Mouse (Mus musculus) urinary bladder, postnatal 4 days (tissue): ENCODE measurements at regions not wholly inside any gene's neighbourhood (a gene's known extent, or its start where the extent isn't known, plus 50 kb on each side); places are given as distances from the start of the nearest gene placed in this dataset.
"Not testable (repeated sequence)": the region's sequence is repeated elsewhere in the genome, so short reads cannot be mapped to it uniquely, and the experiment has no call there.

Source experiments
- DNase-seq, 2 experiments: peaks; one replicate each; pipeline ENCODE4 v3.0.0; 2021 to 2022; ENCODE audit warnings: low spot score in 2 of 2

DNA sequence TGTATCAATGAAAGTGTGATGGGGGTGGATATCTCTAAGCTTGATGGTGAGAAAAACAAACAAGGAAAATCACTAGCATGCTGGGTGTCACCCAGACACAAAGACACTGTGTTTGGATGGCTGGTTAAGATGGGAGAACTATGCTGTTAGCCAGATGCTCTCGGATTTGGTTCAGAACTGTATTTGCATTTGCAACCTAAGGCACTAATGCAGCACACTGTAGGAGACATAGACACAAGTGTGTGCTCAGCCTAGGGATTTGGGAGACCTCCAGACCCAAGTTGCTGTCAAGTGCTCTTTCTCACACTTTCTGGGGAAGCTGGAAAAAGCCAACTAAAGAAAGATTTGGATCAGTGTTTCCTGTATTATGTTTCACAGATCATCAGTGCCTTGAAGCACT, 173.1 kb upstream of the Prkcq start:
- DNase-seq, result no peak

DNA sequence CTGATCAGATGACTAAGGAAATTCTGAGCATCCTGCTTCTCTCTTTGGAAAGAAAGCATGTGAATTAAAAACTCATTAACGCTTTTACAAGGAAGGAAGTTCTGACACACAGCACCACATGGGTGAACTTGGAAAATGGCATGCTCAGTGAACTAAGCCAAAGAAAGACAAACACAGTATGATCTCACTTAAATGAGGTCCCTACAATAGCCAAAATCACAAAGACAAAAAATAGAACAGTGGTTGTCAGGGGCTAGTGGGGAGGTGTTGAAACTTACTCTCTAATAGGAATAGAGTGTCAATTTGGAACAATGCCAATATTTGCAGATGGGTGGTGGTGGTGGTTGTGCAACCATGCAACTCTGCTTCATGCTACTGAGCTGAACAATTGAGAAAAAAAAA, 172.7 kb upstream of the Prkcq start:
- DNase-seq, result no peak

DNA sequence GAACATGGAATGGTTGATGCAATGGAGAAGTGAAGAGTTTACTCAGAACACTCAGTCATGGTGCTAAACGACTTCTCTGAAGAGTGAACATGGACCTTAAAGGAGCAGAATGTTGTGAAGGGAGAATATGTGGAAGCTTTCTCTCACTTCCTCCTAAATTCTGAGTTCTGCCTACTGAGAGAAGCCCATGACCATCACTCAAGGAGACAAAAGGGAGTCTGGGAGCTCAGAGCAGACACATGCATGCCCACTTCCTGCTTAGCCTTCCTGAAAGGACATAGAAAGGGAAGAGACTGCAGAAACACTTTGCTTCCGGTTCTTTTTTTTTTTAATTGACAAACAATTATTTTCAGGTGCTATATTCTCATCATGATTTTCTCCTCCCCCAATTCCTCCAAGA, 166.1 kb upstream of the Prkcq start:
- no peak for DNase-seq

DNA sequence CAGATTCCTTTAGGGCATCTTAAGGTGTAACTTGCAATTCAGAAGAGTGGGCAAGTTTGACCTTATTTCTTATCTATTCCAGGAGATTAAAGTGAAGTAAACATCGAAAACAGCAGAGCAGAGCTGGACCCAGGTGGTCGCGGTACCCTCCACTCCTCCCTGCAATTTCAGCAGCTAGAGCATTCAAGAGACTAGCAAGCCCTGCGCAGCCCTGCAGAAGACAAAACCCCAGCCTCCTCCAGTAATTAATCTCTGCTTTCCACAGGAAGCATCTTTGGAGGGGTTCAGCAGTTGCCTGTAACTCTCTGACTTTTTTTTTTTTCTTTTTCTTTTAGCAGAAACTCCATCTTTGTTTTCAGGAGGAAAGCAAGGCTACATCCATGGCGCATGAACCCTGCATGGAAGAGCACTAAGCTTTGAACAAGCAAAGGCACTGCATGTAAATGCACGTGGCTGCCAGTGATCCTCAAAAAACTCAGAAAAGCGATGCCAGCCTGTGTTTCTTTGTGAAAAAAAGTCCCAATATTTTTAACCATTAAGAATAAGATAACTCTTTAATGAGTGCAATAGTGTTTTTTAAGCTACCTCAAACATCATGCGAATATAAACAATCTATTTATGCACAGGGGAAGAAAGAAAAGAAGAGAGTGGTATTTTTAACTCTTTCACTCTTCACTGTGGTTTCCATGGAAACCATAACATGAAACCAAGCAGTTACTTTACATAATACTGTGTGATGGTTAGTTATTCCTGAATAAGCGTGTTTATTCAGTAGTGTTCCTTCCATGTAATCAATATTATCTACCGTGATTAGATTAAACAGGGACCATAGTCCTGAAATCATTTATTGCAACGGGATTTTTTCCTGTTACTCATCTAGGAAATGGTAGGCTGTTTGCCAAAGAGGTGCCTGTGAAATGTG, 160.6 kb upstream of the Prkcq start:
- DNase-seq, result no peak

DNA sequence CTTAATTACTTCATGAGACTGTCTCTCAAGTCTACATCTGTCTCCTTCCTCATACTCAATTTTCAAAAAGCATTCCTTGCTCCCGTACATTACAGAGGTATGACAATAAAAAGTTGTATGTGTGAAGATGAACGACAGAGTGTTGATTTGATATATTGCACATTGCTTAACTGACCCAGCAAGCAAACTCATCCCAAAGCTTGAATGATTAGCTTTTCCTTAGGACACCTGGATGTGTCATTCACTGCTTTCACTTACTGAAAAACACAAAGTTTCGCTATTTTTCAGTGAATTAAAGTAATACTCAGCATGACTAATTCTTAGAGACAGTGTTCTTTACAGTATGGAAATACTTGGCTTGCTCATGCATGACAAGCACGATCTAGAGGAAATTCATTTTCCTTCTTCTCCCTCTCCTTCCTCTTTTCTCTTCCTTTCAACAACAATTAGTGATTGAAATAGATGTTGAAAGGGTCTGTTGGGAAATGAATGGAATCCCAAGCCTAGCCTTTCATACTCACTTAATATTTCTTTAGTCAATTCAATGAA, 159.5 kb upstream of the Prkcq start:
- no peak for DNase-seq

DNA sequence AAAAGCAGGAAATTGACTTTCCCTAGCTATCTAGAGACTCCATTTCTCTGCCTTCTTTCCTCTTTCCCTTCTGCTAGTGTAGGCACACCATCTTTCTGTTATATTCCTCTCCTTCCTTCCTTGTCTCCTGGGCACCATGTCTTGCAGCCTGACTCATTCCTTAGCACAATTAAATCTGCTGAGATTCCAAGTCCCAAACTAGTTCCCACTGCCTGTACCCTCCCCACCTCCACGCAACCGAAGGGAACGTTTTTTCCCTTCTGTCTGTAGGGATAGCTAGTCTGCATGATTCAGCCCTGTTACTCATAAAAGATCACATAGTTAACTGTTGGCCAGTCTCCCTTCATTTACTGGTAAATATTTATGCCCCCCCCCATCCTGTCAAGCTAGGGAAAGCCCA, 158.8 kb upstream of the Prkcq start:
- DNase-seq, result no peak

DNA sequence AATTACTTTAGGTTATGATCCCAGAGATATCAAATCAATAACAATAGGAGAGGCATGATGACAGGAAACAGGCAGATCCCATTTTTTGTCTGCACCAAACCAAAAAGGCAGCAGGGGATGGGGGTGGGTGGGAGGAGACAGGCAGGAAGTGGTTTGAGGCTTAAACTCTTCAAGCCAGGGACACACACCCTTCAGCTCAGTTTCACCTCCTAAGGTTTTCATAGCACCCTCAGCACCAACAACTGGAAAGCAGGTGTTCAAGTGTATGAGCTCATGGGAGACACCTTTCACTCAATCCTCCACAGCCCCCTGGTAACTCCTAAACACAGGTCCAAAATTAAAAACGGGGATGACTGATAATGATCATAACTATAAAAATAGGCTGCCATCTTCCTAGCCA, 155.5 kb upstream of the Prkcq start:
- no peak for DNase-seq

DNA sequence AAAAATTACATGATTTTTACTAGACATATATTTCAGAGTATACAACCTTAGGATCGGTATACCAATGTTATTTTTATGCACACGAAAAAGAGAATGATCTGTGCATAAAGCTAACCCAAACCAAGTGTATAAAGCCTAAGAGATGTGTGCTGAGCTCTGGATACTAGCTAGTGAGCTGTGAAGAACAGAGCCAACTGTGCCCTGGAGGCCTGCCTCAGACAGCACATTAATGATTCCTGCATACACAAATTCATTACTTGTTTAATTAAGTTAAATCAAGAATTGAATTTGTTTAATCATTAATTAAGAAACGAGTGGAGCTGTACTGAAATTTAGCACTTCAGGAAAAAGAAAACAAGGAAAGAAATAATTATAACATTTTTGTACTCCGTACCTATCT, 139.0 kb upstream of the Prkcq start:
- DNase-seq, result no peak

DNA sequence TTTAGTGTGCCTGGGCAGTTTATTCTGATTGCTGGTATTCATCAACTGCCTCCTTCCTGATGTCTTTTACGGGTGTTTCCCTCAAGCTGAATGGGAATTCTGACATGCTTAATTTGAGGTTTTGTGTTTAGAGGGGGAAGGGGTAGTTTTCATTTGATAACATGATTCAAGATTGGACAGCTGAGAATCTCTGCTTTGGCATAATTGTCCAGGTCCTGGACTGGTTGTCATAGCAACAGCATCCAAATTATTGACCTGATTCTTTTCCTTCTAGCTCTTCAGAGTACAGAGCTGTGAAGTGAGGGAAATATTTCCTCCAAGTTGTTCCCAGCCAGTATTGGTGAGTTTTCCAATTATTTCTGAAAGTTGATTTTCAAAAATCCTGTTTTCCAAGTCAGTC, 137.7 kb upstream of the Prkcq start:
- DNase-seq, result no peak

DNA sequence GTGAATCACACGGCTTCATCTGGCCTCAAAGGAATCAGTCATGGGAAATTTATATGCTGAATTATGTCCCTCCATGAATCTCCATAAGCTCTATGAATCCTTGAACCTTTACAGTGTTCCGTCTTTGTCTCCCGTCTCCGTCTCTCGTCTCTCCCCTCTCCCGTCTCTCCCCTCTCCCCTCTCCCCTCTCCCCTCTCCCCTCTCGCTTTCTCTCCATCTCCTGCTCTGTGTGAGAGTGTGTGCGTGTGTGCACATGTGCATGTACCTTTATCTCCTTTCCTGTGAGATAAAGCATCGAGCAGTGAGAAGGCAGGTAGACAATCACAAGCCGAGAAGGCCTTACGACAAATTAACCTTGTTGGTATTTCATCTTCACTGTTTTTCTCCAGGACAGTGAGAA, 134.6 kb upstream of the Prkcq start:
- DNase-seq, result no peak

DNA sequence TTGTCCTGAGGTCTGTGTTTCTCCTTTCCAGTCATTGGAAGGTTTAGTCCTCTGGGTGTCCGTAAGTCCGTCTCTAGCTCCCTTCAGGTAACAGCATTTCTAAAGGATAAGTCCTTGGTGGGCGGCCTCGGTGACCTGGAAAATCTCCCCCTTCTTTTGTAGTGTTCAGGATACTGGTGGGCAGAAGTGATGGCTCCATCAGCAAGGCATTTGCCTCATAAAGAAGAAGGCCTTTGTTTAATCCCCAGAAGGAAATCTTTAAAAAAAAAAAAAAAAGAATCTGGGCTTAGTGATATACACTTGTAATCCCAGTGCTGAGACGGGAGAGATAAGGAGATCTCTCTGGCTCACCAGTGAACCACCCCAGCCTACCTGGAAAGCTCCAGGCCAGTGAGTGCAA, 133.5 kb upstream of the Prkcq start:
- no peak for DNase-seq

DNA sequence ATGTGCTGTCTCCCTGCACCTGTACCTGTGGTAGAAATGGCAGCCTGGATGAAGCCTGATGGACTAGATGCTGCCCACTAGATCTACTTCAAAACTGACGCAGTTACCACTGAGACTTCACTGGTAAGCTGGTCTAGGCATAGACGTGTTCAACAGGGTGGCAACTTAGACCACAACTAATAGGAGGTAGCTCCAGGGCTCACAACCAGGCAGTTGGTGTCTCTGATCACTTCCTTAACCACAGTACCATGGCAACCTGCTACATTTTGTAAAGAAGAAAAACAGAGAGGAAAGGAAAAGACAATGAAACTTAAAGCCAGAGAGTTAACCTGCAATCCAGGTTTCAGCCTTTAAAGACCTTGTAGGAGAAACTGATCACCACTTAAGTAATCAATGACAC, 131.9 kb upstream of the Prkcq start:
- DNase-seq, result no peak

DNA sequence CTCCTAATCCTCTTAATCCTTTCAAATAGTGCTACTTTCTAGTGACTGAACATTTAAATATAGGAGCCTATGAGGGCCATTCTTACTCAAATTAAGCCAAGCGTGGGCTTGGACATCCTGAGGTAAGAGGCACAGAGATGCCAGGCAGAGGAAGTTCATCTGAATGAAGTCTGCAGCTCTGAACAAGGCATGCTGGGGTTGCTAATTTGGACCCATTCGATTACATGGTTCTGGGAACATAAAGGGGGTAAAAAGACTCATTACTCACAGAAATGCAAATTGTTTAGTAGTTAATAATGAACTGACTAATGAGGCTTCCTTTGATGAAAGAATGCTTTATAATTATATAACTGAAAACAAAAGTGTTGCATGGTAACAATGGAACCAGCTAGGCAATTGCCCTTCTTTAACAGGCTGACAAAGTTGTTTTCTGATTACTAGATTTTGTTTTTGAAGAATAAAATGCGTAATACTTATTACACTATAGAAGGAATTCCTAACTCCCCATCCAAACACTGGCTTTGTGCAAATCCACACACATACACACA, 127.1 kb upstream of the Prkcq start:
- no peak for DNase-seq

DNA sequence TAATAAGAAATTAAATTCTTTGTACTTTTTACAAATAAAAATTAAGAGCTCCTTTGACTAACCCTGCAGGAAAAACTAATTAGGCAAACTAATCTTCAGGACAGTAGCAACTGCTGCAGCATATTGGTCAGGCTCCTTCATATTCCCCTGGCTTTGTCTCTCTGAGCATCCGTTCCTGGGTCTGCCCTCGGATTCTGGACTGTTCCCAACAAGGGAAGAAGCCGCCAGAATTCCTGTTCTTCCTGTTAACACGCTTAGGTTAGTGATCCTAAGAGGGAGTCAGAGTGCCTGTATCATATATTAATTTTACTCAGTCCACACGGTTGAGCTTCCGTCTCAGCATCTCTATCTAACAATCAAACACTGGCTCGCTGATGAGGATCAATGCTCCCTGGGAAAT, 120.3 kb upstream of the Prkcq start:
- no peak for DNase-seq

DNA sequence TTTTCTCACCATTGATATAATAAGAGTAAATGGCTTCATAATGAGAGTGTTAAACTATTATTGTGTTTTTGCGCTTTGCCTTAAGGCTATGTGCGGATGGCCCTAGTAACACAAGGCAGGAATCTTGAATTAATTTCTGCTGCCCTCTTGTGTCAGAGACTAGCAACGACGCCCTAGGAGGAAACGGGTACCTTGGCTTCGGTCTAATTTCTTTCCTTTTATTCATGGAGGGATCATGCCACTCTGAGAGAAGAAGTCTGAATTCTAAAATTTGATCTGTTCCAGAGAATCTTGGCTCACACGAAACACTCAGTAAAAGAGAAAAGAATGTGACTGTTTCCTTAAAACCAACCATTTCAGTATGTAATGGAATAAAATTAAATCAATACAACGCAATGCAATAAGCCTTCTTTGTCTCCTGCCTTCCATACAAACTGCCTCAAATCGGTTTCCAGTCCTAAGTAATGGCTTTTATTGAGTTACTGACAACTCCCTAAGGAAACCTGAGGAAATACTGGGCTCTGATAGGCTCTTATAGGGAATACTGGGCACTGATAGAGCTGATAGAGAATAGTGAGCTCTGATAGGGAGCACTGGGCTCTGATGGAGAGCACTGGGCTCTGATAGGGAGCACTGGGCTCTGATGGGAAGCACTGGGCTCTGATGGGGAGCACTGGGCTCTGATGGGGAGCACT, 112.0 kb upstream of the Prkcq start:
- DNase-seq, result peak in 1 of 2 experiments; percentile 62

DNA sequence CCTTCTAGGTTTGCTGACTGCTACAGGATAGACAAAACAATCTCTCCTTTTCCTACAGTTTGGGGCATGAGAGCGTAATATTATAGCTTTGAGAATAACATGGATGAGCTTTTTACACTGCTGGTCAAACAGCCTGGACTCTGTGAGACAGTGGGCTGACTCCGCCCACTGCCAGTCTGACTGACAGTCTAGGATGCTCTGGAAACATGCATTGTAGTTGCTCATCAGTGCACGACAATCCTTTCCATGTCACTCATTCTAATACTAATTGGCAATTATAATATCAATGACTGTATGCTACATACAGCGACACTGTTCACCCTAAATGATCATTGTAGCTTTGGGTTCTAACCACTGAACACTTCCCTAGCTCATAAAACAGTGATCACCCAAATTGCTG, 104.5 kb upstream of the Prkcq start:
- no peak for DNase-seq

DNA sequence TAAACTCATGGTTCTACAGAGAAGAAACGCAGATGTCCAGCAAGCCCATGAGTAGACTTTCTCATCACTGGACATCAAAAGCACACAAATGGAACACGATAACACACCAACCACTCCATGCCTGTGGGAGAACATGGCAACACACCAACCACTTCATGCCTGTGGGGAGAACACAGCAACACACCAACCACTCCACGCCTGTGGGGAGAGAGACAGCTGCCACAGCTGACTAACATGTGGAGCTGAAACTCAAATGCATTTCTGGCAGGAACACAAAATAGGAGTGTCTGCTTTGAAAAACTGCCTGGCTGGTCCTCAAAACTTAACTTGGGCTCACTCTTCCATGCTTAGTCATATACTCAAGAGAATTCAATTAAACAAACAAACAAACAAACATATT, 88.4 kb upstream of the Prkcq start:
- DNase-seq, result no peak

DNA sequence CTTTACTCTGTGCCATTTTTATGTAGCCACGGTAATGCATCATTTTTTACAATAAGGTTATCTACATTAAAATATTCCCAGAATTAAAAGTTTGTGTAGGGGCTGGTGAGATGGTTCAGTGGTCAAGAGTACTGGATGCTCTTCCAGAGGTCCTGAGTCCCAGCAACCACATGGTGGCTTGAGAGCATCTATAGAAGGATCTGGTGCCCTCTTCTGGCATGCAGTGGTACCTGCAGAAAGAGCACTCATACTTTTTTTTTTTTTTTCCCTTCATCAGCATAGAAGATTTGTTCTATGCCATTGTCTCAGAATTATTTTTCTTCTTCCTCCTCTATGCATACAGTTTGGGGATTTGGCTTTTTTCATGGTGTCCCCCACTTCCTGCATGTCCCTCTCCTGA, 84.9 kb upstream of the Prkcq start:
- no peak for DNase-seq

DNA sequence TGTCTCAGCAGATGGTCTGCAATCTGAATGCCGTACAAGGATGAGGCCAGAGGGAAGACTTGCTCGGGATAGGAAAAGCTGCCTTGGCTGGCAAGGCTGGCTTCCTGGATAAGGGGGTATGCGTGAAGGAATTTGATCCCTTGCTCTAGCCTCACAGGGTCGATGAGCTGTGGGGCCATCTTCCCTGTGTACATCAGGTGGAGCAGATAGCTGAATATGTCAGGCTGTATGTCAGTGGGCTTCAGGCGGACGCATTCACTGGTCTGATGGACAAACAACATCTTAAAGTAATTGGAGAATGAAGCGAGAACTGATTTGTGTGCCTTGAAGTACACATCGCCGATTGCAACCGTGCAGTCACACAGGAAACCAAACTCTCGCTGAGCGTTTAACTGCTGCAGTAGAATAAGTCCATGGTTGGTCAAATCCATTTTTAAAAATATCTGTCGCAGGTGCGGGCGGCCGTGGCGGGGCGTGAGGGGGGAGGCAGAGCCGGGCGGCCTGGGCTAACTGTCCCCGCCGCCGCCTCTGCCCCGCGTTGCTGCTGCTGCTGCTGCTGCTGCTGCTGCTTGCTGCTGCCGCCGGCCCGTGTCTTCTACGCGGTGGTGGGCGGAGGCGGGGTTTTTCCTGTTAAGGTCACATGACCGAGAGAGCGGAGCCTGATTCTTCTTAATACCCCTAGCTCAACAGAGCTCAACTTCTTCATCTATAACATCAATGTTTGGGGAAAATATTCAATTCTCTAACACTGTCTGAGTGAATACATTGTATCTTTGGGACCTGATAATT, 71.9 kb upstream of the Prkcq start:
- DNase-seq, result not testable (repeated sequence)

DNA sequence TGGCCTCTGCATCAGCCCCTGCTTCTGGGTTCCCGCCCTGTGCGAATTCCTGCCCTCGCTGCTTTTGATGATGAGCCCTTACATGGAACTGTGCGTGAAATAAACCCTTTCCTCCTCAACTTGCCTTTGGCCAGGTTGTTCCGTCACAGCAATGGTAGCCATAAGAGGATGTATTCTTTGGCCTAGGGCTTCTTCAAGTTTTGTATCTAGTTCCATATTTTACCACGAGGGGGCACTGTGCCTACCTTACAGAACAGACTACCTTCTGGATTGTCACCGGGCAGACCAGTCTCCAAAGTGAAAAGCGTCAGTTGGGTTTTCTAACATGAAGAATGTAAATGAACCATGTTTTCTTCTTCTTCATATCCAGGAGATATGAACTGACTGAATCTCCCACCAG, 58.7 kb upstream of the Prkcq start:
- no peak for DNase-seq

DNA sequence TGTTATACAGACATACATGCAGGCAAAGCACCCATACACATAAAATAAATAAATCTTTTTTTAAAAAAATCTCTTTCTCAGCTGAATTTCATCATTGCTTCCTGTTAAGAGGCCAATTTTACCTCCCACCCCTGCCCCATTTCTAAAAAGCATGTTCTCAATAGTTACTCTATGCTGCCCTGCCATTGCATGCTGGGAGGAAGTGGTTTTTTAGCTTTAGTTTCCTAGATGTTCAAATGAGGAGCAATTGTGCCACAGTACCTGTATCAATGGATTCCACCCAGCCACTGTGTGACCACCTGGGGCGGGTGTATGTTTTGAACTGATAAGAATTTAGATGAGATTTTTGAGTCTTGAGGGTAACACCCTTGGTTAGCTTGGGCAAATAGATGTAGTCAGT, 53.3 kb upstream of the Prkcq start:
- DNase-seq, result no peak

DNA sequence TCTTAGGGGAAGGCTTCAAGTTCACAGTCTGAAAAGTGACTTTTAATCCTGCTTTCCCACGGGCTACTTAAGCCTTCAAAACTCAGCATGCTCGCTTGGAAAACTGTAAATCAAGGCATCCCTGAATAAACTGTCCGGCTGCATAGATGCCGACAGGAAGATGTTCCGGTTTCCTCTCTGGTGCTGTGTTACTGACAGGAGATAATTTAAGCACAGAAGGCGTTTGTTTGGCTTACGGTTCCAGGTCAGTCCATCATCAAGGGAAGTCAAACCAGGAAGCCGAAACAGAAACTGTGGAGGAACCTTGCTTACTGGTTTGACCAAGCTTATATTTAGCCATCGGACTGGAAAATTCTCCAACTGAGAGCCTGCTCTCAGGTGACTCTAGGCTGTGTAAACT, 52.6 kb upstream of the Prkcq start:
- DNase-seq, result no peak
